Mouse (Mus musculus) urinary bladder, adult 18-20 months (tissue): ENCODE measurements around the gene Mfsd5.
A peak's percentile ranks its signal among the peaks of the same experiment; 100 is the strongest.

Source experiments
- DNase-seq, 2 experiments: peaks; one replicate each; pipeline ENCODE4 v3.0.0; 2022; ENCODE audit warnings: low spot score in 2 of 2, mixed read lengths in 2 of 2

The Mfsd5 gene

DNA sequence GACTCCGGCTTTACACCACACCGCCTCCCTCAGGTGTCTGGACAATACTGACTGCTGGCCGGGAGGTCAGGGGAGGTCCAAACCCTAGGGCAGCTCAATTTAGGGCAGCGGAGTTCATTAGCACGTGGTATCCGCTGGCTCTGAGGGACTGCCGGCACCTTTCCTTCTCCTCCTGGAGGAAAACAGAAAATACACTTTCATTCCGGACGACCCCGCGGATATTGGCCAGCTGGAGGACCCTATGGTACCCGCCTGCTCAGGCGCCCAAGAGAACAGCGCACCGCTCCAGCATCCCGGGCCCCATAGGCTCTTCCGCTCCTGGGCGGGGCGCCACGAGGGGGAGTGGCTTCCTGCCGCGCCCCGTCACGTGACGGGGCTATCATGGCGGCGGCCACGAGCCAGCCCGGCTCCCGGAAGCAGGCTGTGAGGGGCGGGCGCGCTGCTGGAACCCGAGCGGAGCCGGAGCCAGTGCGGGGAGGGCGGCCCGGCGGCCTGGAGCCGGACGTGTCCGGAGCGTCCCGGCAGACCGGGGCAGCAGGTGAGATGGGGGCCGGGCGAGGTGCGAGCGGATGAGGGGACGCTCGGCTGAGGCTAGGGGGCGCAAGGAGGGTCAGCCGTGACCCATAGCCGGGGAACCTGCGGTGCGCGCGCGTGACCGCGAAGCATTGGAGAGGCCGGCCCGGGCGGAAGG is at the start of gene Mfsd5:
TSS of gene Mfsd5 (plus strand) at position 363 of the 691 bp plus-strand sequence.
- peak; percentile 80 to 81 for DNase-seq

DNA sequence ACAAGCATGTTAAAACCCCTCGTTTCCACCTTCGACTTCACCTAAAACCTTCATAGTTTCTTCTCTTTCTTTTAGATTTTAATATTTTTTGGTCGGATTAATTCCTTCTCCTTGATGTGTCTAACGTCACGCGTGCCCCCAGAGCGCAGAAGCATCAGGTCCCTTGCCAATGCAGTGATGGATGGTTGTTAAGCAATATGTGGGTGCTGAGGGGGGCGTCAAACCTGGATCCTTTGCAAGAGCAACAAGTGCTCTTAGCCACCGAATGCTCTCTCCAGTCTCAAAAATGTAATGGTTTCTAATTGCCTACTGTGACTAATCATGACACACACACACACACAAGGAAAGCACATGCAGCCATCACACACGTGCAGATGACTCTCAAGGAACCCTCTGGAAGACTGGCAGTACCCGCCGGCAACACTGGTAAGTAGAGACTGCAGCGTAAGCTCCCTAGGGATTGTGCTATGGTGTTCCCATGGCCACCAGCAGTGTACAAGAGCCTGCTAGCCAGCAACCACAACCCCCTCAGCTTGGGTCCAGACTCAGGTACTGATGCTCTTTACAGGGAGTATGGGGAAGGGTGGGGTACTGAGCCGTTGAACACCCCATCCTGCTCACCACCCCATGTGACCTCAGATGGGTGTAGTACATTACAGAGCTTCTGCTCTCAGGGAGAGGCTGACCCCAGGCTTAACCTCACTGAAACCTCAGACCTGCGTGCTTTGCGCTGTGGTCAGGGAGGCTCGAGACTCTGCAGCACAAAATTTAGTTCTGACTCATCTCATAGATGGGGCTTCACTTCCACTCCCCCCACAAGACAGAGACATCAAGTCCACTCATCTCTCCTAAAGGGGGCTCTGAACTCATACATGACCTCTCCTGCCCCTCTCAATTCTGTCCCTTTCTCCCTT is 48.6 kb upstream of the Mfsd5 start:
- no peak for DNase-seq

DNA sequence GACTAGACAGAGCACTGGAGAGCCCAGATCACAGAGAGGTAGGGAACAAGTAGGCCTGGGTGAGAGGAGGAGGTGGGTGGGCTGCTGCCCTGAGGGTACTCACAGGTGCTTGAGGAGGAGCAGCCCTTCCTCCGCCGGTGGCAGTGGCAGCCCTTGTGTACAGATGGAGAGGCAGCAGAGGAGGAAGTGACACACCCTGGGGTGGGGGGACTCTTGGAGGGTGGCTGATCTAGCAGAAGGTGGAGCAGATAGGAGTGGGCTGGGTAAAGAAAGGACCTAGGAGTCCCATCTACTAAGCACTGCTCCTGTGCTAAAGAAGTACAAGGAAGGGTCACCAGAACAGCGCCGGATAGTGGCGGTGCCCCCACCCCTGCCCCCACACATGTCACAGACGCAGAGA is 47.5 kb upstream of the Mfsd5 start, which contains the start of gene Itgb7:
TSS of gene Itgb7 (minus strand) at position 197 of the 400 bp plus-strand sequence.
- no peak for DNase-seq

DNA sequence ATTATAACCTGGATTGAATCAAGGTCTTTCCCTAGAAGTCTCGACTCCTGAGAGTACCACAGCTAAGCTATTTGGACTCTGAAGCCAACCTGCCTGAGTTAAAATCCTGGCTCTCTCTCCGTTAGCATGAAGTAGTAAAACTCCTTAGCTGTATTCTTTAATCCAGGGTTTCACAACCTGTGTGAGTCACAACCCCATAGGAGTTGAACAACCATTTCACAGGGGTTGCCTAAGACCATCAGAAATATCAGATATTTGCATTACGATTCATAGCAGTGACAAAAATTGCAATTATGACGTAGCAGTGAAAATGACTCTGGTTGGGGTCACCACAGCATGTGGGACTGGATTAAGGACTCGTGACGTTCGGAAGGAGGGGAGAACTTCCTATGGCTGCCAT is 46.5 kb upstream of the Mfsd5 start:
- no peak for DNase-seq

DNA sequence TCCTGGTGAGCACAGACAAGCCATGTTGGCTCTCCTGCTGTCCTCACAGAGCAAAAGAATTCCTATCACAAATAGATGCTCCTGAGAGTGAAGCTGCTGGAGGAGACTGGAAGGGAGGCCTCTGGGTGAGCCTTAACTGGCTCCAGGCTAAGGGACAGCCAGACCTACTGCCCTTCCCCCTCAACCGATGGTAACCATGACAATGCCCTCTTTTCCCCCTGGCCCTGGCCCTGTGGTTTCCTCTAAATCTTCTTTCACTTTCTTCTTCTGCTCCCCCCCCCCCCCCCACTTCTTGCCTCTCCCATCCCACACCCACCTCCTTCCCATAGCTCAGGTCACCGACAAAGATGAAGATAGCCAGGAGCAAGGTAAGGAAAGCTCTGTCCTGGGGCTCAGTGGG is 45.4 kb upstream of the Mfsd5 start:
- DNase-seq, result no peak

DNA sequence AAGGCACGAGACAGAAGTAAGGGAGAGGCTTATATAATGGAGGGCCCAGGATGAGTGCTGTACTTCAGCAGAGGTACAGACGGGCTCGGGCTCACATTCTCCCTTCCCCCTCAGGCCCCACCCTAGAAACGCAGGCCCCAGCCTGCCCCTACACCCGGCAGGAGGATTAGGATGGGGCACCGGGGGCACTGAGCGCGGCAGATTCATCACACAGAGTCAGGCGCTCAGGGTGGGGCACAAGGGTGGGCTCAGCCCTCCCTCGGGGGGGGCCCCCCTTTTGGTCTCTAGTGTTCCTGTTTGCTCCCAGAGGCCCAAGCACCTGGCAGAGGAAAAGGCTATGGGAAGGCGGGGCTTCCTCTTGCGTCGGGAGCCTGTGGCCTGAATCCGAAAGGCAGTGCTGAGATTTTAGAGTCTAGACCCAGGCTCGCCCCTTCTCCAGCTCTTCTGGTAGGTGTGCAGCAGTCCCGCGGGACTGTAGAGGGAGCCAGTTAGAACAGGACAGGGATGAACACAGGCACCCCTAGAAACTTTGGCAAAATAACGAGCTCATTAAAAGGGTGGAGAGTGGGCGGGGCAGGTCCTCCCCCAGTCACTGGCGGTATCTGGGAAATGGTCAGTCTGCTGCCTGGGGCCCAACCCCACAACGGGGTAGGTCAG is 43.8 kb upstream of the Mfsd5 start:
- DNase-seq, result no peak

DNA sequence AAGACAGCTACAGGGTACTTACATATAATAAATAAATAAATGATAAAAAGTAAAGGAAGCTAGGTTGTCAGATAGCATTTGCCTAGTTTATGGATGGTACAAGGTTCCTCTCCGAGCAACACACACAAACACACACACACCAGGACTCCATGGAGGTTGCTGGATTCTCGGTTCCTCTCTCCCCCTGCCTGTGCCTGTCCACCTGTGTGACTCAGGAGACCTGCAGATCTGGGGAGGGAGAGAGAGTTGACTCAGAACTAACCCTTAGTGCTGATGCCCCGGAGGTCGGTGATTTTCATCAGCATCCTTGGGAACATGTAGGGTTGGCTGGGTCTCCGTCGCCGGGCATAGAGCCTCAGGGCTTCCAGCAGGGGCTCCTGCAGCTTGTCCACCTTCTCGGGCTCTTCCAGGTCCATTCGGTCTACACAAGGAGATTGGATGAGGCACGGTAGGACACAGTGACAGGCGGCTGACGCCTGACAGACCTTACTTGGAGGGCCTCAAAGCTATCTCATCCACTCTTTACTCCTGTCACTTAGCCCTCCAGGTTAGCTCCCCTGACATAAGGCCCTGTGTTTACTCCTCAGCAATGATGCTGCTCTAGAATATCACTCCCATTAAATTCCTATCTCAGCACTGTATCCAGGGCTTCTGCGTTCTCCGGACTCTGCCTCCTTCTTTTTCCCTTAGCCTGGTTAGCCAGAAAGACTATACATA is 40.6 kb upstream of the Mfsd5 start:
- DNase-seq, result peak in 1 of 2 experiments; percentile 0

DNA sequence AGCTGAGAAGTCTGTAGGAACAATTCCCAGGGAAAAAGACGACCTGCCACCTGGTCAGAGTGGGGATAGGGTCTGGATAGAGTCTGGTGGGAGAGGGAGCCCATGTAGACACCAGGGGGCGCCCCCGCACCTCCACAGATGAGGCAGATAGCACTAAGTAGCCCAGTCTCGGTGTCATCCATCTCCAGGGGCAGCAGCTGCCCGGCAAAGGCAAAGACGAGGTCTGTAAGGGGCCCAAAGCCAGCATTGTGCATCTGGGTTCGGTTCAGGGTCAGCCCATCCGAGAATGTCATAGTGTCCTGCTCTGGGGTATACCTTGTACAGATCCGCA is 40.0 kb upstream of the Mfsd5 start:
- DNase-seq, result no peak

DNA sequence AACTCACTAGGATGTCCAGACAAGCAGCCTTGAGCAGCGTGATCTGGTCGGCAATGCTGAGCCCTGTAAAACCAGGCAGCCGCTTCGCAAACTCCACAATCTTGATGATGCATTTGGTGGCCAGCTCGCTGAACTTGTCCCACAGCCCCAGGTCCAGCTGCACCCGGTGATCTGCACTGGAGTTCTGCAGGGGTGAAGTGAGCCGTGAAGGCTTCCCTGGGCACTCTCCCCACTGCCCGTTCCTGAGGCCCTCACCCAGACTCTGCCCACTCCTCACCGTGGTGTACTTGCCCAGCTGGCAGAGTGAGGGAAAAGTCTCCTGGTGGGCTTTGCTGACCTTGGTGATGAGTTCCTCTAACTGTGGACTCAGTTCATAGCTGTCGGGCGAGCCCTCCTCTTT is 39.4 kb upstream of the Mfsd5 start:
- no peak for DNase-seq

DNA sequence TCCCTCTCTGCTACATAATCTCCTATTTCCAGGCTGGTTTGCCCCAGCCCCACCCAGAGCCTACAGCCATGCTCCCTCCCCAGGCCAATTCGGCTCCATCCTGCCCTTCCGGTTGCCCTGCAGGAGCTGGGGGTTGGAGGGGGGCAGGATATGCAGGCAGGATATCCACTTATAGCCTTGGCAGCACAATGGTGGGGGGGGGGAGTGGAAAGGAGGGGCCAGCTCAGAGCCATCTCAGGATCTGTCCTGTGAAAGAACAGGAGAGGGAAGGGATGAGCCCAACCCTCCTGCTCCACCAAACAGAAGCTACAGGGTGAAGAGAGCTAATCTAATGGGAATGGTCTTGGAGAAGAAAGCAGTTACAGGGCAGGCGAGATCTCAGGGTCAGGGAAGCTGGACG is 38.6 kb upstream of the Mfsd5 start:
- DNase-seq, result no peak

DNA sequence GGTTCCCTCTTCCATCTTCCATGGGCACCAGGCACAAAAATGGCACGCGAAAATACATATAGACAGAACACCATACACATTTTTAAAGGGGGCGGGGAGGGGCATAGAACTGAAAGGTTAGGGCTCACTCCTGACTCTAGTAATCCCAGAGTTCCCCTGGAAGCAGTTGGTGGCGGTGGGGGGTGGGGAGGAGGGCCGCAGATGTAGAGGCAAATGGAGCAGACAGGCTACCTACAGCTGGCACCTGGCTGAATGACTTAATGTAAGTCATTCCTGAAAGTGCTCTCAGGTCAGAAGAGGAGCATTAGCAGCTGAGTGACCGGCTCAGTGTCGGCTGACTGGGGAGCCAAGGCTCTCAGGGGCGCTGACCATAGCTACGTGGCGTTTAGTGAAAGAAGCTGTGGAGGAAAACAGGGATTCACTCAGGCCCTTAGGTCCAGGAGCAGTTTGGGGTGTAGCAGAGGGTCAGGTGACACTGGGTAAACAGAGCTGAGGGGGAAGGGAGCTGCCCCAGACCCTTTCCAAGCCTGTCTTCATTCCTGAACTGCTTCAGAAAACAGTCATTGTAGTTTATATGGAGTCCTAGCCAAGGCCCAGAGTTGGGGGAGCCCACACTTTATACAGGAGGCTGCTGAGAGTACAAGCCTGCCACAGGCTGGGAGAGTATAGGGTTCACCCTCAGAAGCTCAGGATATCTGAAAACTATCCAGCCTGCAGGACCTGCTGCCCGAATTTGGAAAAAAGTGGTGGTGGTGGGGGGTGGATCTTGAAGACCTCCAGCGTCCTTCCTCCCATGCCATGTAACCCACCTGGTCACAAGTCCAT is 36.6 kb upstream of the Mfsd5 start:
- DNase-seq, result no peak

DNA sequence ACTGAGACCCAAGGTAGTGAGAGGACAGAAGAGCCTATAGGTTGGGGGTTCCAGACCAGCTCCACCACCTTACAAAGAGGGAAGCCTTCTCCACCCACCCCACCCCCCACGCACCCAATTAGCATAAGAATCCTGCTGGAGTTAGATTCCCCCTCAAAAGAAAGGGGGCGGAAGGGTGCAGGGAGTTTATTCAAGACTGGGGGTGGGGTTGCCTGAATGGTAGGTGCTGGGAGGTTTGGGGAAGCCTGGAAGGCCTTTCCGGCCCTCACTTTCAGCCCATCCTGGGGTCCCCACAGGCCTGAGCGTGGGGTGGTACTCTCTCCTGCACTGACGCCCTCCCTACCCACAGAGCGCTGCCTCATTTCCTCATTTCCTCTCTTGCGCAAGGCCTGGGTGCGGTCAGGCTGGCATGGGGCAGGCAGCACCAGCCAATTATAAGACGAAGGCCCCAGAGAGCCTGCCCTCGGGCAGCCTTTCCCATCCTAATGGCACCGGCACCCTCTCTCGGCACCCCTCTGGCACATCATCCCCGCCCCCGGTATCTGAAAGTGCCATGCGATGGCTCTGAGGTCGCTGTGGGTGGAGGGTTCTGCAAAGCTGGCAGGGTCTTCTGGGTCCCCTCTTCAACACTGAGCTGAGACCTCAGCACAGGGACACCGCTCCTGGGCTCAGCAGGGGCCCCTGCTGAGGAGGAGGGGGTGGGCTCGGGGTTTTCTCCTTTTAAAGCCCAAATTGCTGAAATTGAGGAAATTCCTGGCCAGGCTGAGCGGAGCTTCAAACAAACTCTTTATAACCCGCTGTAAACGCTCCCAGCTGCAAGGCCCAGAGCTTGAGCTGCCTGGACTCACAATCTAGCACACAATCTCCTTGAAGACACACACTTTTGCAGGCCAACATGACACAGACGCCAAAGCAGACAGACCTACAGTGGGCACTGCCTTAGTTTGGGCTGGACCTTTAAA is 35.7 kb upstream of the Mfsd5 start:
- peak in 1 of 2 experiments; percentile 87 for DNase-seq

DNA sequence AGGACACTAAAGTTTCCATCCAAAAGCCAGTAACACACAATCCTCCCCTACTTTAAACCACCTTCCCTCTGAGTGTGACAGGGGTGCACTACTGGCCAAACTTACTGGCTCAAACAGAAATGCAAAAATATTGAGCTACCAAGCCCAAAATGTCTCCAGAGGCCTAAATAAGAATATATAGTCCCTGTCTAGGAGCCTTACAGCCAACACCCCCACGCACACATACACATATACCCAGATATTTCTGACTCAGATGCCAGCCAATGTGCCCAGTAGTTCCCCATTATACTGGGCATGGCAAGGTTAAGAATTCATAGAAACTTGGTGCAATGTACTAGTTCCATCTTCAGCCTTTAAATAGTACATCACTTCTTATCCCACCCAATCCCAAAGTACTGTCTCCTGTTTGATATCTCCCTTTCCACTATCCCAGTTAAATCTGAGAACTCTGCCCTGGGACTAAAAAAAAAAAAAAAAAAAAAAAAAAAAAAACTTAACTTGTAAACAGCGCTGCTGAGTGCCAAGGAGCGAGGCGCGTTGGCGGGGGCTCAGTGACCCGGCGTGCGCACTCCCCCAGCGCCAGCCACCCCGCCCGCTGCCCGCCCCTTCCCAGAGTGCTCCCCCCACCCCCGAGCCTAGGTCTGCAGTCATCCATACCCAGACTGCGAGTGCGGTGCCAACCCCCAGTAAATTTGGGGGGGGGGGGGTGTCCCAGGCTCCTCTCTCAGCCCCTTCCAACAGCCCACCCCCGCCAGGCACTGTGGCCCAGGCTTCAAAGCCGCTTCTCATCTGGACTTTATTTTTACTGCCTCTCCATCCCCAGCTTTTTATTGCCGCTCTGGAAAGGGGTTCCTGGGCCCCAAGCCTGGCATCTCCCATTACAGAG is 34.7 kb upstream of the Mfsd5 start:
- DNase-seq, result no peak

DNA sequence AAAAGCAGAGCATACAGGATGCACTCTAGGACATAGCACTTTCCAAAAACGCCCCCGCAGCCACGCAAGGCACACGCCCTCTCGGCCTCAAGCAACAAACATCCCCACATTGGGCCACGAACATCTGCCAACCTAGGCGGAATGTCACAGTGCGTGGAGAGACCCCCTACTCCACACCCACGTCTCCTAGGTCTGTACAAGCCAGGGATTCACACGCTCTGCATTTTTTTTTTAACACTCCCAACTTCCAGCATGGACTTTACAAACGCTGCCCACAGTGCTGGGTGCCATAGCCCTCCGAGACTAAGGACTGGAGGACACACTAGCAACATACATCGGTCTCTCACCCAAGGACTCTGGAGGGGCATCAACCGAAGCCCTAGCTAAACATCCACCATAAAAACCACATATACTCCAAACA is 33.8 kb upstream of the Mfsd5 start:
- no peak for DNase-seq

DNA sequence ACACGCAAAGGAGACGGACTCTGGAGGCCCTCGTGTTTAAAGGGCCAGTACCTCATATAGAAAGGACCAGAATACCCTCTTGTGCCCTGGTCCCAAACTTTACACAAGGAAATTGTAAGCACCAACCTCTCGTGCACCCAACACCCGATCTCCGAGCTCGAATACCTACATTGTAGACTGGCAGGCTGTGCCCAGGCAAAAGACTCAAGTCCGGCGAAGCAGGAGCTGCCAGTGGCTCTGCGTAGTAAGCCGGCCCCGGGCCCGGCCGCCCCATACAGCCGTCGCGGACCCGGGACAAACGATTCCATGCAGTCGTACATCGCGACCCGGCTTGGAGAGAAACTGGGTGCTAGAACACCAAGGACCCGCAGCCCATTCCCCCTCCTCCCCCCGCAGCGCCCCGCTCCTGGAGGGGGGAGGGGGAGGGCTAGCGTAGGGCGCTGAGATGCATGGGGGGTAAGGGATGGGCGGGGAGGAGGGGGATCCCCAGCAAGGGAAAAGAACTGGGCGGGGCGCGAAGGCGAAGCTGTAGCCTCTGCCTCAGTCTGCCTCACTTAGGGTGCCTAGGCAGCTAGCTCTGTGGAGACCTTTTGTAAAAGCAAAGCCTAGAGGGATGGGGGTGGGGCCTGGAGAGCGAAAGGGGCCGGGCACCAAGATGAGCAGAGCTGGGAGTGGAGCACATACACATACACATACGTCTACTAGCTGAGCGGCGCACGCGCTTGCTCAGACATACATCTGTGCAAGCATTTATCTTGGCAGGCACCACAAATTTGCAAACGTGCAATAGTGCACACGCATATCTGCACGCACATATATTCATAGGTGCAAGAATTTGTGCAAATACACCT is 33.1 kb upstream of the Mfsd5 start:
- DNase-seq, result peak in 1 of 2 experiments; percentile 76

DNA sequence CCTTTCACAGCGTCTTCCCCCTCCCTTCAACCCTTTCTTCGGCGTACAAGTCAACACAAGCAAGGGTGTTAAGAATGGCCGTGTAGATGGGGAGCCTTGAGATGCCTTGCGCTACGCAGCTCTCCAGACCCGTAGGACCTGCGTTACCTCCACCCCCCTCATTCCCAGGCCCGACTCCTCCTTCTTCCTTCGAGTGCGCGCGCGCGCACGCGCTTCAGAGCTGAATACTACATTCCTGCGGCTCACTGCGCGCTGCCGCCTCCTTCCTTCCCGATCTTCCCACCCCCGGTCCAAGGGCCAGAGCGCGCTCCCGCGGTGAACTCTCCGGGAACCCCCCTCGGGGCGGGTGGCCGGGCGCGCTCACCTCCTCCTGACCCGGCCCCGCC is 32.4 kb upstream of the Mfsd5 start:
- DNase-seq, result peak; percentile 92 to 96

DNA sequence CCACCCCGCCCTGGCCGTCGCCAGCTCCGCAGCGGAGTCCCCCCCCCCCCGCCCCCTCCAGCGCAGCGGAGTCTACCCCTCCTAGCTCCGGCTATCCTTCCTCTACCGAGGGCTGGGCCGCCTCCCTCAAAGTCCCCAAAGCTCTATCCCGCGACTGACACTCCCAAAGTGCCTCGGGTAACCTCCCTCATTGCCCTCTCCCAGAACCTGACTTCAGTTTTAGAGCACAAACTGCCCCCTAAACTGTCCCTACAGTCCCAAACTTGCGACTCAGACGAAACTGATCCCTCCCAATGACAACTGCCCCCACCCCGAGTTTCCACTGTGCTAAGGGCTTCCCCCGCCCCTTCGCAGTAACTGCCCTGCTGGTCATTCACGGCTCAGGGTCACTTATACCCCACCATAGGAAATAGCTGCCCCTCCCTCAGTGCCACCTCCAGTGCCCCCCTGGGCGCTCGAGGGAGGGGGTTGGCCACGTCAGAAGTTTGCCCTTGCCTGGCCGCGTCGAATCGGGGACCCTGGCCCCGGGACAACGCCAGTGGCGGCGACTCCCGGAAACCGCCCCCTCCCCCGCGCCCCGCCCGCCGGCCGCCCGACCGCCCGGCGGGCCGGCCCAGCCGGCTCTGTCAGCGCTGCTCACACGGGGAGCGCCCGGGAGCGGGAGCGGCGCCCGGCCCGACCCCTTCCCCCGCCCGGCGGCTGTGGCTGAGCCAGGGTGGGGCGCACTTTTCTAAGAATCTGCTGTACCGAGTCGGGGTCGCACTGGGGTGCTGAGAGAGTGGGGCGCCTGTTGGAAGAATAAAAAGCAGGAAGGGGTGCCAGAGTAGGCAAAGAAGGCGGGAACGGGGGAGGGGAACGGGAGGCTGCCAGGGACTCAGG is 31.8 kb upstream of the Mfsd5 start:
- DNase-seq, result peak; percentile 78 to 80
